Mouse (Mus musculus): ENCODE measurements around the gene Sec1. TPM values are rescaled to one million over a fixed set of nuclear protein-coding genes. Genes with fewer than 3 reads are reported as not detected.
A peak's percentile ranks its signal among the peaks of the same experiment; 100 is the strongest.

Sec1 gene
- polyA plus RNA-seq, 2 experiments: 0.92 to 1.7 TPM

DNA sequence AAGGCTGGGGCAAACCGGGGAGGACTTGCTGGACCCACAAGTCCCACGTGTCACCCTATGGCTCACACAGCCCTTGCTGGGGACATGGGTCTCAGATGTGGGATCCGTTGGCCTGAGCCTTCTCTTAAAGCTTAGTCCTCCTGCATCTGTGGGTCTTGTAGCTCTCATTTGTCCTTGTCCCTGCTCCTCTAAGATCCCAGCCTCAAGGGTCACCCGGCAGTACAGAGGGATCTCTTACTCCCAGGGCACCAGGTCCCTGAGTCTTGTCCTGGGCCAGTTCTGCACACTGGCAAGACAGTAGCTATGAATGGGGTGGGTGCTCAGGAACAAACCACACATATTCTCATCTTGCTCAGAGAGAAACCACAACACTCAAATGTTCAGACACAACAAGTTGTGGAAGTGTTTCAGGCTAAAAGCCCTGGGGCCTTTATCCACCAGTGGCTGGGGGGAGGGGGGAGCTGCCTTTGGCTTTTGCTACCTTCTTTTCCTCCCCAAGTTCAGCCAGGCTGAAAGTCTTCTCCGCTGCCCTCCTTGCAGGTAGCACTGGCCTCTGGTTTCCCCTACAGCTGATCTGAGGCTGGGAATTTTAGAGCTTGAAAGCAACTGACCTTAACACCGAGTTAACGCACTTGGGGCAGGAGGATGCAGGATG, 10.7 kb downstream of the Sec1 start, which contains the start of gene Ntn5:
Gene Ntn5 (plus strand): TSS at position 627 of the 655 bp plus-strand sequence.
- Histone ChIP-seq H3K4me3 (replicated peaks; ENCODE audit: low read length) (no peak within 1 kb of the TSS), H3K9ac (ENCODE audit: low read depth, low read length, severe bottlenecking) (peak within 1 kb of the TSS; percentile 16; the same call in 1 of the 2 replicates), H3K36me3 (ENCODE audit: control insufficient read depth, insufficient read depth, low read length) (no peaks in the 10 kb centered on the region), H3K27me3 (ENCODE audit: control insufficient read depth, insufficient read depth, low read length) (no peaks in the 10 kb centered on the region), H3K27ac (replicated peaks; ENCODE audit: low read depth, low read length) (no peak within 1 kb of the TSS), H3K9me3 (ENCODE audit: control insufficient read depth, low read length) (no peaks in the 10 kb centered on the region), H3K4me1 (ENCODE audit: control insufficient read depth, insufficient read depth, low read length) (peaks cover 4% of the 10 kb centered on the region; the same call in 1 of the 2 replicates), H3K4me2 (replicated peaks; ENCODE audit: low read depth, low read length, severe bottlenecking) (no peak within 1 kb of the TSS)
- WGBS: 68% methylated on average over 7 of the region's 7 CpGs
- DNase-seq (ENCODE audit: low spot score) (no peak), ATAC-seq (ENCODE audit: low FRiP score, low read depth) (no peak)
- no peak for TF ChIP-seq POLR2A (IDR thresholded peaks at IDR 0.05; ENCODE audit: borderline replicate concordance, extremely low read depth, insufficient read depth, insufficient read length)

DNA sequence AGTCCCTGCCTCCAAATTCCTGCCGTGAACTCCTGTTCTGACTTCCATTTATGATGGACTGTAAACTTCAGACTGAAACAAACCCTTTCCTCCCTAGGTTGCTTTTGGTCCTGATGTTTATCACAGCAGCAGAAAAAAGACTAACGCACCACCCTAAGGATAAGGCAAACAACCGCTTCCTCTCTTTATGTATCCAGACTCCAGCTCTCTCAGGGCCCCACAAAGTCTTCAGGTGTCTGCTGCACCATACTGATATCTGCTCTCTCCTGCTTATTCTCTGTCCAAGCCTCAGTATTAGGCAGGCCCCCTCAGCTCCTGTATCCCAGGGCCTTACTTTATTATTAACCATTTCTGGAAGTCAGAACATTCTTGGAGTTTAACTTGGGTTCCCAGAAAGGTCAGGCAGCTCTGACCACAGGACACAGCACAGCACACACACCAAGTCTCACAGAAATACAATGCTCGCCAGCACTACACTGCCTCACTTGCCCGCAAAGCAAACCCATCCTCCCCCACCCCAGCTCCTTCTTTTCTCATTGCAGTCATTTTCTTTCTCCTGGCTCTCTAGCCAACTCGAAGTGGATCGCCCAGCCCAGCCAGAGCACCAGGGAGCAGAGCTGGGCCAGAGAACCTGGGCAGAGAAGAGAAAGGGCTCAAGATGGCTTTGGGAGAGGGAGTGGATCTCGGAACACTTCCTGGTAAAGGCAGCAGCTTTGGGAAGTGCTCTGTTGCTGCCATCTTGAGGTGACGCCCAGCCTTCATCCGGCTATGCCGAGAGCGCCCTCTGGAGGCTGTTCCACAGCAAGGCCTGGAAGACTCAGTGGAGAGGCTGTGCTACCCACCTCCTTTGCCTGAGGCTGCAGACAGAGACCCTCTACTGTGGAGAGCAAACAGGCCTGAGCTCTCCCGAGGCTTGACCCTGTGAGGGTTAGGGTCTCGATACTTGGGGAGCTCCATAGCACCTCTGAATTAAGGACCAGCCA, 11.8 kb downstream of the Sec1 start:
- Histone ChIP-seq H3K4me3 (replicated peaks; ENCODE audit: low read length) (no peak overlapping the region), H3K9ac (ENCODE audit: low read depth, low read length, severe bottlenecking) (0 out of 2 replicates have a peak overlapping the region, but pooled peaks have one; percentile 12), H3K4me1 (ENCODE audit: control insufficient read depth, insufficient read depth, low read length) (peaks cover 4% of the 10 kb centered on the region; the same call in 1 of the 2 replicates), H3K9me3 (ENCODE audit: control insufficient read depth, low read length) (no peaks in the 10 kb centered on the region), H3K4me2 (replicated peaks; ENCODE audit: low read depth, low read length, severe bottlenecking) (peak overlapping the region; percentile 18; the same call in 1 of the 2 replicates), H3K27ac (replicated peaks; ENCODE audit: low read depth, low read length) (no peak overlapping the region), H3K36me3 (ENCODE audit: control insufficient read depth, insufficient read depth, low read length) (no peaks in the 10 kb centered on the region), H3K27me3 (ENCODE audit: control insufficient read depth, insufficient read depth, low read length) (no peaks in the 10 kb centered on the region)
- DNase-seq (ENCODE audit: low spot score): peak; percentile 88
- TF ChIP-seq POLR2A (IDR thresholded peaks at IDR 0.05; ENCODE audit: borderline replicate concordance, extremely low read depth, insufficient read depth, insufficient read length): peak; percentile 41; the same call in 1 of the 2 replicates
- ATAC-seq (ENCODE audit: low FRiP score, low read depth): peak; percentile 86
- 33% methylated on average over 14 of the region's 14 CpGs for WGBS

DNA sequence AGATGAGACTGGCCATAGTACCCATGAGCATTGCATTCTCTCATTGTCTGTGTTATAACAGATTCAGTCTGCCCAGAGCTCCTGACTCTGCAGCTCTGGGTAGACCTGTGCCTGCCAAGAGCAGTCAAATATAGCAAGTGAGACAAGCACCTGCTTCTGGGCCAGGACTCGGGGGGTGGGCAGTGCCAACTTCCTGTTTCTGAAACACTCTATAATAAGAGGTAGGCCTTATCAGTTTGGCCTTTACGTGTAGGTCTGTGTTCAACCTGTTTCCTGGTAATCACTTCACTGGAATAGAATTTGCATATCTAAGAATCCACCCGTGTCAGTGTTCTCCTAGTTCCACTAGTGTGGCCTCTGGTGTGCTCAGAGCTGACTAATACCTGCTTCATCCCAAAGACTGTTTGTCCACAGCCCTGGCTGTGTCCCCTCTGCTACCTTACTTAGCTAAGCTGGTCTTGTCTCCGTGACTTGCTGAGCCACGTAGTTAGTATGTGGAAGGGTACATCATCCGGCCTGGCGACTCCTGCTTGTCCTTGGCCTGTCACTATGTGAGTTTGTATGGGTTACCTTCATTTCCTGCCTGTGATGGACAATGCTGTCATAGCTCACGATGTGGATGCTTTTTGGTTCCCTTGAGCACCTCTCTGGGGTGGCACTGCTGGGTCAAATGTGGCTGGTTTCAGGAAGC, 13.0 kb downstream of the Sec1 start:
- H3K9me3 ChIP-seq (ENCODE audit: control insufficient read depth, low read length): no peaks in the 10 kb centered on the region
- H3K4me3 ChIP-seq (replicated peaks; ENCODE audit: low read length): no peak overlapping the region
- no peak for DNase-seq (ENCODE audit: low spot score)
- no peak overlapping the region for H3K4me2 ChIP-seq (replicated peaks; ENCODE audit: low read depth, low read length, severe bottlenecking)
- no peak overlapping the region for H3K9ac ChIP-seq (ENCODE audit: low read depth, low read length, severe bottlenecking)
- no peak overlapping the region for H3K27ac ChIP-seq (replicated peaks; ENCODE audit: low read depth, low read length)
- H3K4me1 ChIP-seq (ENCODE audit: control insufficient read depth, insufficient read depth, low read length): peaks cover 4% of the 10 kb centered on the region; the same call in 1 of the 2 replicates
- WGBS: 84% methylated on average over 8 of the region's 8 CpGs
- H3K27me3 ChIP-seq (ENCODE audit: control insufficient read depth, insufficient read depth, low read length): no peaks in the 10 kb centered on the region
- no peak for ATAC-seq (ENCODE audit: low FRiP score, low read depth)
- no peaks in the 10 kb centered on the region for H3K36me3 ChIP-seq (ENCODE audit: control insufficient read depth, insufficient read depth, low read length)
- no peak for TF ChIP-seq POLR2A (IDR thresholded peaks at IDR 0.05; ENCODE audit: borderline replicate concordance, extremely low read depth, insufficient read depth, insufficient read length)

DNA sequence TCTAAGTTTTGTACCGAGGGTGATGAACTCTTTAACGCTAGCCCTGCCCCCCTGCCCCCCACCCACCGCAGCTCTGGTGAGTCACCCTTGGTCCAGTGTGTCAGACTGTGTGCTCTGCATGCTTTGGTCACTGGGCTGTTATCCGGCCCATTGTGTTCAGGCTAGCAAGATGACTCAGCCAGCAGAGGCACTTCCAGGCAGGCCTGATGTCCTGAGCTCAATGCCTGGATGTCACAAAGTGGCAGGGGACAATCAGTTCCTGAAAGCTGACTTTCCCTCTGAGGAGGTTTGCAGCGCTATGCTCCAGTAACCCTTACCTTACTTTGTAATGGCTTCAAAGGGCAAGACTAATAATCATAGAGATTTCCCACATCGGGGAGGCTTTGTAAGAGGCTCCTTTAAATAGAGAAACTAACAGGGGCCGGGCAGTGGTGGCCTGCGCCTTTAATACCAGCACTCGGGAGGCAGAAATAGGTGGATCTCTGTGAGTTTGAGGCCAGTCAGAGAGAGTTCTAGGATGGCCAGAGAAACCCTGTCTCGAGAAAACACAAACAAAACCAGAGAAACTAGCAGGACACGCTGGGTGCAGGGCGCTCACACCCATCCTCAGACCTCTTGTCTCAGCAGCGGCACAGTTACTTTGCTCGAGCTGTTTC, 14.1 kb downstream of the Sec1 start:
- WGBS: 78% methylated on average over 14 of the region's 14 CpGs

More for the DNA sequence above, 14.1 kb downstream of the Sec1 start:
- Histone ChIP-seq H3K27ac (replicated peaks; ENCODE audit: low read depth, low read length) (no peak overlapping the region), H3K27me3 (ENCODE audit: control insufficient read depth, insufficient read depth, low read length) (no peaks in the 10 kb centered on the region), H3K9me3 (ENCODE audit: control insufficient read depth, low read length) (no peaks in the 10 kb centered on the region), H3K4me1 (ENCODE audit: control insufficient read depth, insufficient read depth, low read length) (0 out of 2 replicates have a peak, but pooled peaks cover under 1% of the 10 kb centered on the region), H3K36me3 (ENCODE audit: control insufficient read depth, insufficient read depth, low read length) (no peaks in the 10 kb centered on the region), H3K4me2 (replicated peaks; ENCODE audit: low read depth, low read length, severe bottlenecking) (no peak overlapping the region), H3K4me3 (replicated peaks; ENCODE audit: low read length) (no peak overlapping the region), H3K9ac (ENCODE audit: low read depth, low read length, severe bottlenecking) (no peak overlapping the region)
- ATAC-seq (ENCODE audit: low FRiP score, low read depth) (no peak), DNase-seq (ENCODE audit: low spot score) (no peak)
- no peak for TF ChIP-seq POLR2A (IDR thresholded peaks at IDR 0.05; ENCODE audit: borderline replicate concordance, extremely low read depth, insufficient read depth, insufficient read length)
